15 mouse cellular contexts compared by ENCODE assay signal in the genomic region with DNA sequence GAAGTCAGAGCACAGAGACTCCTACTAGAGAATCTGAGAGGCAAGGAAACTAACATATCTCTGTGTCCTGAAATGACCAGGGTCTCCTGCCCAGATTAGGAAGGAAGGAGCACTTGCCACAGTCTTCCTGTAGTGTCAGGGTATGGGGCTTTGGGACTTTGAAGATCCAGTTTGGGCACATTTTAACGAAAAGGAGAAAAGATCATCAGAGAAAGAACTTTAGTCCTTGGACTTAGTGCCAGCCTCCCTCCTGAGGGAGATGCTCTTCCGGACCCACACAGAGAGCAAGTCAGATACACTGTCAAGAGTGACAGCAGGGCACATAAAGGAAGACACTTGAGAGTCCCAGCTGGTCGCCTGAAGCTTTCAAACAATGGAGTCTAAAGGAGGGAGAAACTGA.
"Had no signal": no experiment of that assay in that cellular context is flagged by ENCODE, and none has a peak within 500 bp of the region (broad histone marks: within the 10 kb centered on the region; RNA-seq: fewer than 3 reads in every experiment).

No protein-coding gene starts in this region.

- H3K4me3 ChIP-seq: neural tube, embryonic 15.5 days; stomach, embryonic 15.5 days had no signal

- H3K9ac ChIP-seq: neural tube, embryonic 15.5 days; stomach, embryonic 15.5 days had no signal

- H3K9me3 ChIP-seq: neural tube, embryonic 15.5 days; stomach, embryonic 15.5 days had no signal

- H3K4me2 ChIP-seq: neural tube, embryonic 15.5 days; stomach, embryonic 15.5 days had no signal

- H3K27ac ChIP-seq: neural tube, embryonic 15.5 days; stomach, embryonic 15.5 days; stomach, postnatal 0 days had no signal

- H3K36me3 ChIP-seq: neural tube, embryonic 15.5 days; stomach, embryonic 15.5 days had no signal

- H3K4me1 ChIP-seq: neural tube, embryonic 15.5 days; stomach, embryonic 15.5 days had no signal

- DNase-seq: retina, postnatal 1 day; right cerebral cortex, adult 18-20 months; right cerebral cortex, postnatal 14 days; right cerebral cortex, postnatal 25 days; right cerebral cortex, postnatal 4 days; spleen, adult 18-20 months; thymus, adult 18-20 months; thymus, adult 2 months; thymus, postnatal 14 days; thymus, postnatal 25 days; thymus, postnatal 36 days; thymus, postnatal 4 days had no signal

- H3K27me3 ChIP-seq: neural tube, embryonic 15.5 days; stomach, embryonic 15.5 days had no signal
